Mouse (Mus musculus) embryo, embryonic 10.5 days (tissue): ENCODE results near the gene Pdpk1.

Experiments
- DNase-seq: peaks from one replicate; pipeline ENCODE4 v3.0.0-alpha.2; 2015; ENCODE audit warnings: low spot score

Pdpk1 gene

GRCm38 (mm10) chr17:24150824-24151223 is at the start of gene Pdpk1:
Gene Pdpk1 (minus strand): TSS chr17:24150924.
- DNase-seq = no peak

- DNase-seq = no peak
Observed at GRCm38 (mm10) chr17:24199741-24200140, 49.0 kb upstream of the Pdpk1 start.

DNA sequence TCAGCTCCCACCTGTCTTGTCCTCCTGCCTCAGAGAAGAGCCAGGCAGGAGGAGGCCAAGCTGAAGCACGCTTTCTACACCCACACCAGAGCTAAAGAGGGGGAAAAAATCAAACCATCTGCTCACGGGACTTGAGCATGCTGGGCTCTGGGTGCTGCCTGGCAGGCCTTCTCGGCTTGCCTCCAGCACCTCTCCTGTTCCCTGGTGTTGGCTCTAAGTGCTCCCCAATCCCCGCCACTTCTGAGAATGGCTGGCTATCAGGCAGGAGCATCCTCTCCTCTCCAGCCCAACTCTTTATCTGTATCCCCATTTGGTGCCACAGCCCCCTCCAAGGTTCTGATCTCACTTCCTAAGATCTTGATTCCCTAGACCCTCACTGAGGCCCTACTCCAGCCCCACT is 48.5 kb upstream of the Pdpk1 start:
- no peak for DNase-seq

GRCm38 (mm10) chr17:24197032-24197824 is 46.5 kb upstream of the Pdpk1 start:
- no peak for DNase-seq

- DNase-seq = no peak
Observed at GRCm38 (mm10) chr17:24195349-24195748, 44.6 kb upstream of the Pdpk1 start.

- DNase-seq = no peak
Observed at GRCm38 (mm10) chr17:24193769-24194168, 43.0 kb upstream of the Pdpk1 start.

DNA sequence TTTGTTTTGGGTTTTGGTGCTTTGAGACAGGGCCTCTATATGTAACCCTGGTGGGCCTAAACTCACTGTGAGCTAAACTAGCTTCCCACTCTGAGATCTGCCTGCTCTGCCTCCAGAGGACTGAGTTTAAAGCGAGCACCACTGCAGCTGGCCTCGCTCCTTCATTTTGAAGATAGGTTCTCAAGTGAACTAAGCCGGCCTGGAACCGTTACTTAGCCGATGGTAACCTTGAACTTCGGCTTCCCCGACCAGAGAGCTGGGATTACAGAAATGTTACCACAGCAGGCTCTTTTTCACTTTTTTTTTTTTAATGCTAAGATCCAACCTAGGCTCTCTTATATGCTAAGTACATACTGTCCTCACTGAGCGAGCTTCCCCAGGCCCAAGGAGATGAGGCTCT is 42.5 kb upstream of the Pdpk1 start:
- DNase-seq = no peak

GRCm38 (mm10) chr17:24192848-24193247 is 42.1 kb upstream of the Pdpk1 start:
- DNase-seq = no peak

GRCm38 (mm10) chr17:24191481-24191880 is 40.8 kb upstream of the Pdpk1 start:
- DNase-seq = no peak

GRCm38 (mm10) chr17:24190934-24191333 is 40.2 kb upstream of the Pdpk1 start:
- no peak for DNase-seq

DNA sequence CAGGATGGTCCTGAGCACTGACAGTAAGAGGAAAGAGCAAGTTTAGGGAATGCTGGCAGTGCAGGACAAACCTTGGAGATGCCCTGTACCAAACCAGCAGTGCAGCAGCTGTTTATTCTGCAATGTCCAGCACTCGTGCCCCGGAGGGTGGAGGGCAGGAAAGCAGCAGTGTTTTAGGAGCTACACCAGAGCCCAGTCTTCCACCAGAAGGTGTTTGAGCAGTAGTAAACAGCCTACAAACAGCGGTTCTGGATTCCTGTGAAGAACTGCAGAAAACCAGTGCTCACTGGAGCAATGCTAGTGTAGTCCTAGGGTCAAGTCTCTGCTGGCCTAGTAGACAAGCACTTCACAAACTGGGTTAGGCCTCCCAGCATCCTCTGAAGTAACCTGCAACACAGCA is 23.5 kb upstream of the Pdpk1 start:
- DNase-seq = no peak

DNA sequence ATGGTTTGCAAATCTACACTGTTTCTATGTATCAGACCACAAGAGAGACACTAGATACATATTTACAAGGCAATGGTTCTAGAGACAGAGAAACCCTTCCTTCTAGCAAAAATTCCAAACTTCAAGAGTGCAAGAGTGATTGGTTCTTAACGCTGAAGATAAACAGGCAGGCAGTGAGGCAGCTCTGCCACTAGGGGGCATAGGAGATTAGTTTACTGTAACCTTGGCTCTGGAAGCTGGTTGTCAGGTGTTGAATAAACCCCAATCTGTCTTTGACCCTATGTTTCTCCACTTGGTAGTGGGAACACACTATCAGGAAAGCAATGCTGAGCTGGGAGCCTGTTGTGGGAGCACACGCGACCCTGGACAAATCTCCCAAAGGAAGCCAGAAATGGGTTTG is 22.7 kb upstream of the Pdpk1 start:
- DNase-seq = peak; percentile 87

DNA sequence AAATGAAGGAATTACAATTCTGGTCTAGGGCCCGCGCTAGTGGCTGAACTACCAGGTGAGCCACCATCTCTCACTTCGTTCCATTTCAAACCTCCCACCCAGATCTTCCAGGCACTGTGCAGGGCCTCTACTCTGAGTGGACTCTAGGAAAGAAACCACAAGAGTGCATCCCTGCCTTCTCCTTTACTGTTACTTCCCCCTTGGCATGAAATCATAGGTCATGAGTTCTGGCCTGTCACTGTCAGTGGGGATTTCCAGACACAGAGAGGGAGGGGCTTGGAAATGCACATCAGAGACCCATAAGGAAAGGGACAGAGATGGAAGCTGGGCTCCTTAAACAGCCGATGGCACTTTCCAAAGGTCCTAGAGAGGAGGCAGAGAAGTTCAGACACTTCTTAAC is 21.0 kb upstream of the Pdpk1 start:
- DNase-seq = no peak

DNA sequence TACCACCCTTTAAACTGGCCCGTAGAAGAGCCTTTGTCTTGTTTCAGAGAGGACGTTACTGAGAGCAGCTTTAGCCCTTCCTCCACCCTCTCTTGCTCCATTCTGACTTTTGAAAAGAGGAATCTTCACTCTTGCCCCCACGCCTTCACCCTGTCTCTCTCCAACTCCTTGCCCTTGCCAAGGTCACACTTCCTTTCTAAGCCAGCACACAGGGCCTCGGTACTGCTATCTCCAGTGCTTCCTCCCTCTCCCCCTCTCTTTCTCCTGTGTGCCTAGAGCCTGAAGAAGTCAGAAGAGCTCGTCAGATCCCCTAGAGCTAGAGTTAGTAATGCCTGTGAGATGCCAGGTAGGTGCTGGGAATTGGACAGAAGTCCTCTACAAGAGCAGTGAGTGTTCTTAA is 20.0 kb upstream of the Pdpk1 start:
- DNase-seq = no peak

DNA sequence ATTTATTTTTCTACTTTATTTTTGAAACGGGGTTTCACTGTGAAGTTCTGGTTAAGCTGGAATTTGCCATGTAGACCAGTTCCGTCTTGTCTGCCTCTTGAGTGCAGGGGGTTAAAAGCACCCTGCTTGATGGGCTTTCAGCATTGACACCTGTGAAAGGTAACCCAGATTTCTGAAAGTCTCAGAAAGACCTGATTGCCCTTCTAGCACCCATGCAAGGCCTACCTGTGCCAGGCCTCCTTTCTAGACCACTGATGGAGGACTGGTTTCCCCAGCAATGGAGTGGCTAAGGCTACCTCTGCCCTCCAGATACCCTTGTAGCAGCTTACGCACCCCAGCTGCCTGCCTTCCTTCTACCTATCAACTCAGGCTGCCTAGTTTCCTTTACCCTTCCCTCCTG is 19.4 kb upstream of the Pdpk1 start:
- DNase-seq = no peak

DNA sequence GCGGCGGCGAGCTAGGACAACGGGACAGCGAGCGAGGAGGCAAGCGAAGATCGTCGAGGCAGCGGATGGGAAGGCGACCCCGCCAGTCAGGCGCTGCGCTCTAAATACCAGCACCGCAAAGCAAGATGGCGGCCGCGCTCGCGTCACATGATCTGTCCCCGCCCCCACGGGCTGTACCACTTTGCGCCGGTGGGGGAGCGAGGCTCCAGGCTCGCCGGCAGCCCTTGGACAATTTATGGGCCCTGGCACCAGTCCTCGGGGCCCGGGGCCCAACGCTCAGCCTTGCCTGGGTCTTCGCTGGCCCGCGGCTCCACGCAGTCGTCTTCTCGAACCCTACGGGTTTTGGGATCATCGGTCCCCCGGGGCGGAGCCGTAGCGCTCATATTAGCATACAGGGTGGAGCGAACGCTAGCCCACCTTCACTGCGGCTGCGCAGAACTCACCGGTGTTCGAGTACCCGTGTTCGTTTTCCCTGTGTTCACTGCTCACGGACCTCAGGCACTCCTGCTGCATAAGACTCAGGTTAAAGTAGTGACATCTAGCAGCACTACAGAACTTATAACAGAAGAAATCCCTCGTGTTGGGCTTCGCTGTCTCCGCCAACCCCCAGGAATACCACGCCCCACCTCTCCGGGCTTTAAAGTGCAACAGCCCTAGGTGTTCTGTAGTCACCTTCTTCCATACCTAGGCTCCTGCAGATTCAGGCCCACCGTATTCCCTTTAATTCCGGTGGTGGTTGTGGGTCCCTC is 18.8 kb upstream of the Pdpk1 start, which contains the start of gene Atp6v0c:
TSS of gene Atp6v0c (minus strand) at position 386 of the 749 bp plus-strand sequence.
- DNase-seq = peak; percentile 96

DNA sequence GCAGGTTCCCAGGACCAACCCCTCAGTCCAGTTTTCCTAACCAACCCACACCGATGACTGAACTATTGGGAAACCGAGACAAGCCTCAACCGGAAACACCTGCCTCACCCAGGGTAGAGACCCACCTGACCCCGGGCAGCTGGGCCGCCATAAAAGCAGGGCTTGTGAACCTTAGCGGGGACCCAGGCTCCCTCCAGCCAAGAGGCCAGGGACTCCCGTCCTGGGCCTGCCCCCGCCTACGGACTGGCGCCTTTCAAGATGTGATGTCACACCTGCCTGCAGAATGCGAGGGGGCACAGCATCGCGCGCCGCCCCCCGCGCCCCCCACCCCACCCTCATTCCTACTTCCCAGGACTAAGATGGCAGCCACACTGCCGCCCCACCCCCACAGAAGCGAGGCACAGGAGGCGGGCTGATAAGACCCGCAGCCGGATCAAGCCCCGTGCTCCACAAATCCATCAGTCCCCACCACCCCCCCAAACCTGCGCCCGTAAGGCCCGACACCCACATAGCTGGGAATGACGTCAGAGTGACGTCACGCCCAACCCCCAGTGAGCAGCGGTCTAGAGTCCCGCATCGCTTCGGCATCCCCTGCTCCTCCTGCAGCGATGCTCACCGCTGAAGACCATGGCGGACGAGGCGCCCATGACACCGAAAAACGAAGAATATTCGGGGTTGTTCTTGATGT is 18.0 kb upstream of the Pdpk1 start:
- peak; percentile 67 for DNase-seq

DNA sequence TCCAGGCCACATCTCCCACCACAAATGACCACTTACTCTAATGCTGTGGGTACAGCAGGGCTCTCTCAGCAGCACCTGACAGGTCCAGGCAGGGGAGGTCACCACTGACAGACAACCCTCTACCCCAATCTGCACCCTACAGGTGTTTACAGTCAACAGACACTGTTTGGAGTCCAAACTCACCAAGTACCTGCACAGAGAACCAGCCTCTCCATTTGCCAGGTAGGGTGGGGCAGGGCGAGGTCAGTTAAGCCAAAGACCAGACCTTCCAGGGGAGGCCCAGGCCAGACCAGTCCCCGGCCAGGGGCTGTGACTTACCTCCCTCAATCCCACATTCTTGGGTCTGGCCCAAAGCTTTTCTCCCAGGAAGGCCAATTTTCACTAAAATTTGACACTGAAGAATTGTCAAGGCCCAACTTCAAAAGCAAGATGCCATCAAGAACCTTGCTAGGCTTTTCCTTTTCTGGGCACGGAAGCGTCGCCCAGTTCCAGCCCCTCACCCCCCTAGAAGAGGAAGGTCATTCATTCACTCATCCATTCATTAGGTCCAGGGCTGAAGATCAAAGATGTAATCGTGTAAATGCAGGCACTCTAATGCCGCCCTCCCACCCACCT is 17.3 kb upstream of the Pdpk1 start:
- DNase-seq = no peak

GRCm38 (mm10) chr17:24167120-24167519 is 16.4 kb upstream of the Pdpk1 start:
- DNase-seq = no peak

GRCm38 (mm10) chr17:24164566-24165259 is 14.0 kb upstream of the Pdpk1 start:
- DNase-seq = no peak

- peak; percentile 97 for DNase-seq
Observed at GRCm38 (mm10) chr17:24163176-24163962, 12.6 kb upstream of the Pdpk1 start, which contains the start of gene Amdhd2. Gene Amdhd2 (minus strand): TSS chr17:24163766.
